Mouse (Mus musculus): ENCODE measurements around the gene Arhgef17.

DNA sequence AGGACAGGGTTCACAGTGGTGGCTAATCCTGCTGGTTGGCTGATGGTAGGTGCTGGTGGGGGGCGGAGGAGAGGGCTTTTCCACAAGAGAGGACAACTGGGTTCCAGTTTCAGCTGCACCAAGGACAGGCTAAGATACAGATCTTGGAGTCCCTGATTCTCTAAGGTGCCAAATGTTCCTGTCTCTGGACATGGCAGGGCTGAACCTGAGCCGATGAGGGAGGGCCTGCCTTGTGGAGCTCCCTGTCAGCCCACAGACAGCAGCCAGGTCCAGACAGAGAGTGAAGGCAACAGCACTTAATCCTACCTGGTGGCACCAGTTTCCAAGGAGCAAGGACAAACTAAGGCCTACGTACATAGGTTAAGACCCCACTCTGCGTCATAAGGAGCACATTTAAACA is 47.4 kb downstream of the Arhgef17 start:
- TF ChIP-seq CTCF (conservative IDR thresholded peaks at IDR 0.05; ENCODE audit: low read length) = no peak
- no peak for TF ChIP-seq NANOG (IDR thresholded peaks at IDR 0.05; ENCODE audit: borderline replicate concordance, low read length)

All from E14TG2a.4 (cell line).